Mouse (Mus musculus) spleen, postnatal 14 days (tissue): ENCODE results near the gene Tmem132d.
"Not testable (repeated sequence)": the region's sequence is repeated elsewhere in the genome, so short reads cannot be mapped to it uniquely, and the experiment has no call there.

ENCODE experiments used
- DNase-seq, 2 experiments: peaks; one replicate each; pipeline ENCODE4 v3.0.0; 2021 to 2022; ENCODE audit warnings: low spot score in 2 of 2

Tmem132d gene

GRCm38 (mm10) chr5:127775749-127776148, 657.1 kb downstream of the Tmem132d start:
- DNase-seq: no peak

- DNase-seq: no peak
Measured at GRCm38 (mm10) chr5:127758576-127758975, 674.3 kb downstream of the Tmem132d start.

GRCm38 (mm10) chr5:127756671-127757423, 676.0 kb downstream of the Tmem132d start:
- no peak for DNase-seq

- DNase-seq: no peak
Measured at GRCm38 (mm10) chr5:127756011-127756410, 676.9 kb downstream of the Tmem132d start.

GRCm38 (mm10) chr5:127755594-127755993, 677.3 kb downstream of the Tmem132d start:
- no peak for DNase-seq

GRCm38 (mm10) chr5:127751262-127751975, 681.5 kb downstream of the Tmem132d start:
- no peak for DNase-seq

- not testable (repeated sequence) for DNase-seq
Measured at GRCm38 (mm10) chr5:127749540-127749939, 683.3 kb downstream of the Tmem132d start.

- DNase-seq: no peak
Measured at GRCm38 (mm10) chr5:127741331-127741730, 691.5 kb downstream of the Tmem132d start.
